Mouse (Mus musculus): ENCODE results near the gene Emilin2.

DNA sequence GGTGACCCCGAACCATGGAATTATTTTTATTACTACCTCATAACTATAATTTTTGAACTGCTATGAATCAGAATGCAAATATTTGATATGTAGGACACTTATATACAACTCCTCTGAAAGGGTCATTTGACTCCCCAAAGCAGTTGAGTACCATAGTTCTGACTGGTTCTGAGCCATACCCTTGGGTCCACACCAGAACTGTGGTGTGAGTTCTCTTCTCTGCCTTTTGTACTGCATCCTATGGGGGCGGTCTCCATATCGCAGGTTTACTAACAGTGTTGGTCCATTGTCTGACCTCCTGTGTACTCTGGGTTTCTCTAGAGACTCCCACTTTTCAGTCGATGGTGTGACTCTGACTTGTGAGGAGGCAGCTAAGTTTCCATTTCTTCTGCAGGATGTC lies 65.8 kb downstream of the Emilin2 start:
- no peak for TF ChIP-seq CTCF (IDR thresholded peaks at IDR 0.05; ENCODE audit: low read depth, low read length)
- no peak for TF ChIP-seq POLR2A (IDR thresholded peaks at IDR 0.05; ENCODE audit: insufficient read depth, low read length)
- TF ChIP-seq EP300 (IDR thresholded peaks at IDR 0.05; ENCODE audit: insufficient read depth, low read depth, low read length) = no peak
